Mouse (Mus musculus): ENCODE measurements around the gene Kcnn3.

The Kcnn3 gene

GRCm38 (mm10) chr3:89565371-89565770 lies 45.4 kb downstream of the Kcnn3 start:
- DNase-seq (ENCODE audit: low spot score in 2 of 2) = no peak

- DNase-seq (ENCODE audit: low spot score in 2 of 2) = no peak
Measured at GRCm38 (mm10) chr3:89569058-89569457, 49.1 kb downstream of the Kcnn3 start.

- DNase-seq (ENCODE audit: low spot score in 2 of 2) = no peak
Measured at GRCm38 (mm10) chr3:89569707-89570324, 49.9 kb downstream of the Kcnn3 start.

GRCm38 (mm10) chr3:89570362-89570761 lies 50.4 kb downstream of the Kcnn3 start:
- DNase-seq (ENCODE audit: low spot score in 2 of 2) = no peak

- no peak for DNase-seq (ENCODE audit: low spot score in 2 of 2)
Measured at GRCm38 (mm10) chr3:89574260-89574659, 54.3 kb downstream of the Kcnn3 start.

GRCm38 (mm10) chr3:89576381-89576780 lies 56.4 kb downstream of the Kcnn3 start:
- DNase-seq (ENCODE audit: low spot score in 2 of 2) = no peak

- DNase-seq (ENCODE audit: low spot score in 2 of 2) = no peak
Measured at GRCm38 (mm10) chr3:89577154-89577553, 57.2 kb downstream of the Kcnn3 start.

GRCm38 (mm10) chr3:89578083-89578482 lies 58.1 kb downstream of the Kcnn3 start:
- DNase-seq (ENCODE audit: low spot score in 2 of 2) = no peak

GRCm38 (mm10) chr3:89578803-89579202 lies 58.8 kb downstream of the Kcnn3 start:
- no peak for DNase-seq (ENCODE audit: low spot score in 2 of 2)

- DNase-seq (ENCODE audit: low spot score in 2 of 2) = no peak
Measured at GRCm38 (mm10) chr3:89584254-89584653, 64.3 kb downstream of the Kcnn3 start.

GRCm38 (mm10) chr3:89588436-89588835 lies 68.5 kb downstream of the Kcnn3 start:
- DNase-seq (ENCODE audit: low spot score in 2 of 2) = no peak

GRCm38 (mm10) chr3:89589321-89589720 lies 69.4 kb downstream of the Kcnn3 start:
- no peak for DNase-seq (ENCODE audit: low spot score in 2 of 2)

- DNase-seq (ENCODE audit: low spot score in 2 of 2) = no peak
Measured at GRCm38 (mm10) chr3:89590386-89590785, 70.4 kb downstream of the Kcnn3 start.

- DNase-seq (ENCODE audit: low spot score in 2 of 2) = no peak
Measured at GRCm38 (mm10) chr3:89591461-89591860, 71.5 kb downstream of the Kcnn3 start.

GRCm38 (mm10) chr3:89592809-89593208 lies 72.8 kb downstream of the Kcnn3 start:
- DNase-seq (ENCODE audit: low spot score in 2 of 2) = no peak

- DNase-seq (ENCODE audit: low spot score in 2 of 2) = no peak
Measured at GRCm38 (mm10) chr3:89593524-89593923, 73.6 kb downstream of the Kcnn3 start.

GRCm38 (mm10) chr3:89598361-89598760 lies 78.4 kb downstream of the Kcnn3 start:
- DNase-seq (ENCODE audit: low spot score in 2 of 2) = no peak

GRCm38 (mm10) chr3:89598967-89599366 lies 79.0 kb downstream of the Kcnn3 start:
- no peak for DNase-seq (ENCODE audit: low spot score in 2 of 2)

GRCm38 (mm10) chr3:89601060-89601459 lies 81.1 kb downstream of the Kcnn3 start:
- no peak for DNase-seq (ENCODE audit: low spot score in 2 of 2)

- DNase-seq (ENCODE audit: low spot score in 2 of 2) = no peak
Measured at GRCm38 (mm10) chr3:89603300-89603699, 83.3 kb downstream of the Kcnn3 start.

GRCm38 (mm10) chr3:89605235-89605634 lies 85.3 kb downstream of the Kcnn3 start:
- DNase-seq (ENCODE audit: low spot score in 2 of 2) = no peak

- DNase-seq (ENCODE audit: low spot score in 2 of 2) = no peak
Measured at GRCm38 (mm10) chr3:89607327-89607726, 87.4 kb downstream of the Kcnn3 start.

- no peak for DNase-seq (ENCODE audit: low spot score in 2 of 2)
Measured at GRCm38 (mm10) chr3:89612048-89612447, 92.1 kb downstream of the Kcnn3 start.

Data from right cerebral cortex, postnatal 36 days (tissue).